Mouse (Mus musculus) heart, adult 10 weeks (tissue): ENCODE results near the gene Chaf1a. TPM values are rescaled to one million over a fixed set of nuclear protein-coding genes. Genes with fewer than 3 reads are reported as not detected.

ENCODE experiments used
- polyA plus RNA-seq: library from polyadenylated mRNA; stranded (reverse); fragments of 350-450 nt; fragmentation: Illumina TruSeq; extraction: RNeasy Lipid Tissue Mini Kit (QIAGEN cat#74804); gene quantifications from one replicate; pipeline ENCODE4 v1.2.3, GENCODE M21; 2014; ENCODE audit warnings: low read depth, low replicate concordance

Chaf1a gene
- 0.94 TPM for polyA plus RNA-seq

GRCm38 (mm10) chr17:56040030-56040856, at the start of gene Chaf1a:
Gene Chaf1a (plus strand): TSS chr17:56040439.

GRCm38 (mm10) chr17:56005415-56006061, 34.7 kb upstream of the Chaf1a start, which contains the start of the genes Stap2 and Mpnd:
Gene Stap2 (minus strand): TSS chr17:56005584.
Gene Mpnd (plus strand): TSS chr17:56005711.

GRCm38 (mm10) chr17:56036176-56036900, 3.9 kb upstream of the Chaf1a start, which contains the start of gene Sh3gl1:
Gene Sh3gl1 (minus strand): TSS chr17:56036635.

GRCm38 (mm10) chr17:56074827-56075208, 34.6 kb downstream of the Chaf1a start, which contains the start of gene Ubxn6:
Gene Ubxn6 (minus strand): TSS chr17:56075028.

GRCm38 (mm10) chr17:56078880-56079795, 38.9 kb downstream of the Chaf1a start, which contains the start of gene Hdgfl2:
Gene Hdgfl2 (plus strand): TSS chr17:56079634.

GRCm38 (mm10) chr17:56109219-56110051, 69.2 kb downstream of the Chaf1a start, which contains the start of gene Plin4:
Gene Plin4 (minus strand): TSS chr17:56109803.

GRCm38 (mm10) chr17:56117251-56117710, 77.0 kb downstream of the Chaf1a start, which contains the start of gene Plin5:
Gene Plin5 (minus strand): TSS chr17:56117596.

GRCm38 (mm10) chr17:56121826-56122225, 81.6 kb downstream of the Chaf1a start, which contains the start of gene Lrg1:
Gene Lrg1 (minus strand): TSS chr17:56122001.

Other genes with a start within 250 kb of the Chaf1a start
- 4.1 TPM for gene Zfp119a, start 161.5 kb upstream of the Chaf1a start, polyA plus RNA-seq
- gene Zfp959, start 148.3 kb upstream of the Chaf1a start, polyA plus RNA-seq = 5.3 TPM
- 3.5 TPM for gene Zfp119b, start 90.9 kb upstream of the Chaf1a start, polyA plus RNA-seq
- 0.68 TPM for gene Ebi3, start 87.8 kb upstream of the Chaf1a start, polyA plus RNA-seq
- 7.9 TPM for gene Yju2, start 81.3 kb upstream of the Chaf1a start, polyA plus RNA-seq
- 1.4 TPM for gene Shd, start 70.0 kb upstream of the Chaf1a start, polyA plus RNA-seq
- gene Fsd1, start 53.9 kb upstream of the Chaf1a start, polyA plus RNA-seq = not detected
- 21.5 TPM for gene Stap2, start 34.9 kb upstream of the Chaf1a start, polyA plus RNA-seq
- 61.8 TPM for gene Mpnd, start 34.7 kb upstream of the Chaf1a start, polyA plus RNA-seq
- gene Sh3gl1, start 3.8 kb upstream of the Chaf1a start, polyA plus RNA-seq = 17.7 TPM
- gene Ubxn6, start 34.6 kb downstream of the Chaf1a start, polyA plus RNA-seq = 62.5 TPM
- gene Hdgfl2, start 39.2 kb downstream of the Chaf1a start, polyA plus RNA-seq = 54.3 TPM
- 155 TPM for gene Plin4, start 69.4 kb downstream of the Chaf1a start, polyA plus RNA-seq
- gene Plin5, start 77.2 kb downstream of the Chaf1a start, polyA plus RNA-seq = 129 TPM
- gene Lrg1, start 81.6 kb downstream of the Chaf1a start, polyA plus RNA-seq = 41.9 TPM
- 5.3 TPM for gene Sema6b, start 99.9 kb downstream of the Chaf1a start, polyA plus RNA-seq
- gene Tnfaip8l1, start 122.0 kb downstream of the Chaf1a start, polyA plus RNA-seq = 1.0 TPM
- gene Mydgf, start 143.5 kb downstream of the Chaf1a start, polyA plus RNA-seq = 29.3 TPM
- 33.3 TPM for gene Dpp9, start 178.5 kb downstream of the Chaf1a start, polyA plus RNA-seq
- 87.5 TPM for gene Fem1a, start 216.4 kb downstream of the Chaf1a start, polyA plus RNA-seq
- 6.8 TPM for gene Ticam1, start 236.3 kb downstream of the Chaf1a start, polyA plus RNA-seq